Mouse (Mus musculus): ENCODE measurements around the gene F2rl1. TPM values are rescaled to one million over a fixed set of nuclear protein-coding genes. Genes with fewer than 3 reads are reported as not detected.
A peak's percentile ranks its signal among the peaks of the same experiment; 100 is the strongest.

F2rl1 gene
- polyA plus RNA-seq (2021), result 34.4 TPM

DNA sequence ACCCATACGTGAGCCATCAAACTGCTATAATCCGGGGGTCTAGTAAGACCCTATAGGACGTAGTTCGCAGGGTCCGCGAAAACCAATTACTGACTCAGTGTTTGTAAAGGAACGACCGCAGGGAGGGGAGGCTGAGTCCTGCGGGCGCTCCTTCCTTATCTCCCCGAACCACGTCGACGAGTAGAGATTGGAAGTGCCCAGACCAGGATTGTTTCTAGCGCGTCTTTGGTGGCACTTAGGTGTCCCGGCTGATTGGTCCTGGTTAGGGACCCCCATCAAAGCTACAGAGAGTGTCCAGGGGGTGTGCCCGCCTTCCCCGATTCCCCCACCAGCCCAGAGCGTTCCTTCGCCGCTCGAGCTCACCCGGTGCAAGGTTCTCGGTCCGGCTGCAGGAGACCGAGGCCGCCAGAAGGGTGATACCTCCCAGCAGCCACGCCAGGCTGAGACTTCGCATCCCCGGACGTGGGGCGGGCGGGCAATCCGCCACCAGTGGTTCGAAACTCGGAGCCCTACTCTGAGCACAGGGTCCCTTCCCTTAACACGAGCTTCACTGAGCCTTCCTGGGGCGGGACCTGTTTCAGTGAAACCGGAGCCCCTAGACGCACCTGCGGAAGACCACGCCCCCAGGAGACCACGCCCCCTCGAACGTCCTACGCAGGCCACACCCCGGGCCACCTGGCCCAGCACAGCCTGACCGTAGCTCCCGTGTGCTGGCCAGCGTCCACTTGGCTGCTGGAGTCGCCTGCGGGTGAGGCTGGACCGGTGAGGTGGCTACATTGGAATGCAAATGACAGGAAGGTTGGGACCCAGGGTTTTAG lies at the start of gene F2rl1:
Gene F2rl1 (minus strand): TSS at position 554 of the 818 bp plus-strand sequence.
- ChIA-PET CTCF (no interaction called here), POLR2A (no interaction called here)
- H3K27me3 ChIP-seq, result no peaks in the 10 kb centered on the region
- in situ Hi-C loops (cut with MboI; ENCODE audit: low pct_unique_long_range_greater_than_20kb), result no loop called here
- peak; percentile 75 for ATAC-seq
- TF ChIP-seq CTCF (IDR thresholded peaks at IDR 0.05), result no peak
- DNase-seq (ENCODE audit: low read depth, low spot score), result no peak

DNA sequence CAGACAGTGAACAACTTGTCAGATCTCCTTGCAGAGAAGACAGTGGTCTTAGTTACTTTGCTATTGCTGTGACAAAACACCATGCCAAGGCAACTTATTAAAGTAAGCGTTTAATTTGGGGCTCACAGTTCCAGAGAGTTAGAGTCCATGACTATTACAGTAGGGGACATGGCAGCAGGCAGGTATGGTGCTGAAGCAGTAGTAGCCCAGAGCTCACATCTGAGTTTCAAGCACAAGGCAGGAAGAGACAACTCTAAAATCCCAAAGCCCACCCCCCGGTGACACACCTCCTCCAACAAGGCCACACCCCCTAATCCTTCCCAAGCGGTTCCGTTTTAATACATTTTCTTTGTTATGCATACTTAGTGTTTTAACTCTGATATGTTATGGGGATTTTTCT lies 45.9 kb upstream of the F2rl1 start:
- ChIA-PET POLR2A (no interaction called here), CTCF (interaction anchor here (0.6 kb wide), 1 partner anchor 32 kb away, joined by 3 read pairs; no protein-coding TSS in a partner anchor)
- H3K27me3 ChIP-seq, result no peaks in the 10 kb centered on the region
- in situ Hi-C loops (cut with MboI; ENCODE audit: low pct_unique_long_range_greater_than_20kb), result loop anchor here (5.0 kb wide), 1 partner anchor 91 kb away; no protein-coding TSS in a partner anchor
- no peak for TF ChIP-seq CTCF (IDR thresholded peaks at IDR 0.05)
- DNase-seq (ENCODE audit: low read depth, low spot score), result no peak
- ATAC-seq, result no peak

DNA sequence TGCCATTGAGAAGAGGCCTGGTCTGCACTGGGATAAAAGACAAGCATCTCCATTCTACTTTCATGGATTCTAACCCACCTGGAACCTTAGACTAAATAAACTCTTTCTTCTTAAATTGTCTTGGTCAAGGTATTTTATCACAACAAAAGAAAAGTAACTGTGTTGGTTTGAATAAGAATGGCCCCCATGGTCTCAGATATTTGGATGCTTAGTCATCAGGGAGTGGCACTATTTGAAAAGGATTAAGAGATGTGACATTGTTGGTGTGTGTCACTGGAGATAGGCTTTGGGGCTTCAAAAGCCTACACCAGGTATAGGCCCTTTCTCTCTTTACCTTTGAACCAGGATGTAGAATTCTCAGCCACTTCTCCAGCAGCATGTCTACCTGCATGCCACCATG lies 44.3 kb upstream of the F2rl1 start:
- ATAC-seq (no peak), DNase-seq (ENCODE audit: low read depth, low spot score) (no peak)
- H3K27me3 ChIP-seq, result no peaks in the 10 kb centered on the region
- CTCF ChIA-PET, result no interaction called here
- POLR2A ChIA-PET, result no interaction called here
- no peak for TF ChIP-seq CTCF (IDR thresholded peaks at IDR 0.05)
- in situ Hi-C loops (cut with MboI; ENCODE audit: low pct_unique_long_range_greater_than_20kb), result loop anchor here (5.0 kb wide), 1 partner anchor 153 kb away; no protein-coding TSS in a partner anchor

DNA sequence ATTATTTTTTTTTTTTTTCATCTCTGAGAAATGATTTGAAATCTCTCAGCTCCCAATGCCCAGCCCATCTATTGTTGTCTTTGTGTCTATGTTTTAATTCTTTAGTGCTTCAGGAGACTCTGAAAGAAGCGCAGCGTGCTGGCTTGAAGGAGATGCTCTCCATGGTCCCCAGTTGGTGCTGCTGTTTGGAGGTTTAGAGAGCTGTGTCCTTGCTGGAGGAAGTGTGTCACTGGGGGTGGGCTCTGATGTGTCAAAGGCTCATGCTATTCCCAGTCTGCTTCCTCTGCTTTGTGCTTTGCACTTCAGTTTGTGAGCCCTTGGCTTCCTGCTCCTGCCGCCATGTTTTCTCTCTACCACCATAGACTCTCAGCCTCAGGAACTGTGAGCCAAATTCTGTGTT lies 43.3 kb upstream of the F2rl1 start:
- no peaks in the 10 kb centered on the region for H3K27me3 ChIP-seq
- ATAC-seq (no peak), DNase-seq (ENCODE audit: low read depth, low spot score) (no peak)
- CTCF ChIA-PET, result interaction anchor here (0.6 kb wide), 1 partner anchor 9 kb away, joined by 3 read pairs; no protein-coding TSS in a partner anchor
- POLR2A ChIA-PET, result no interaction called here
- TF ChIP-seq CTCF (IDR thresholded peaks at IDR 0.05), result no peak
- in situ Hi-C loops (cut with MboI; ENCODE audit: low pct_unique_long_range_greater_than_20kb), result loop anchor here (5.0 kb wide), 1 partner anchor 154 kb away; no protein-coding TSS in a partner anchor

DNA sequence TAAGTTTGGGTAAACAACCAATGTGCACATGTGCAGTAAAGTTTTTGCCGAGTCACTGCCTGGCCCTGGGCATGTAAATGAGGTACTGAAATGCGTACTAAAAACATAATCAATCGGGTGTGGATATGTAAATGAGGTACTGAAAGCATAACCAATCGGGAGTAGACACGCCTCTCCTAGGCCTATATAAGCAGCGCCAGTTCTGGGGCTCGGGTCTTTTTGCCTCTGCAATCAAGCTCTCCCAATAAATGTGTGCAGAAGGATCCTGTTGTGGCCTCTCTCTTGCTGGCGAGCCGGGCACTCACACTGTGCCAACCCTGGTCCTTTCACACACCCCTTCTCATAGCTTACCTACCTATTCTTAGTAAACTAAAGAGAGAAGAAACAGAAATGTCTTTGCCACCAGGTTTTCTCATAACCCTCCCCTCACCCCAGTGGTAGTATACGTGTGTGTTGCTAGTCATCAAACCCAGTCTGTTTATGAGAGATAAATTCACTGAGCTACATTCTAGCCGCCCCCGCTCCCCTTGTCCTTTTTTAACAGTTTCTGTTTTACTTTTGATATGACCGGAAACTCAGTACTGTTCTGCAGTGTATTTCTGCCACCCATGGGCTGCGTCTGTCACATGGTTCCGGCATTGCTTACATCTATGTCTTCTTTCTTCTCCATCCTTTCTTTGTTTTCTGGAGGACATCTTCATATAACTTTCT lies 42.0 kb upstream of the F2rl1 start:
- DNase-seq (ENCODE audit: low read depth, low spot score), result no peak
- in situ Hi-C loops (cut with MboI; ENCODE audit: low pct_unique_long_range_greater_than_20kb), result loop anchor here (5.0 kb wide), 1 partner anchor 155 kb away; no protein-coding TSS in a partner anchor
- ChIA-PET POLR2A (no interaction called here), CTCF (interaction anchor here (5.8 kb wide), 1 partner anchor 153 kb away, joined by 34 read pairs; no protein-coding TSS in a partner anchor)
- no peaks in the 10 kb centered on the region for H3K27me3 ChIP-seq
- no peak for ATAC-seq
- no peak for TF ChIP-seq CTCF (IDR thresholded peaks at IDR 0.05)

DNA sequence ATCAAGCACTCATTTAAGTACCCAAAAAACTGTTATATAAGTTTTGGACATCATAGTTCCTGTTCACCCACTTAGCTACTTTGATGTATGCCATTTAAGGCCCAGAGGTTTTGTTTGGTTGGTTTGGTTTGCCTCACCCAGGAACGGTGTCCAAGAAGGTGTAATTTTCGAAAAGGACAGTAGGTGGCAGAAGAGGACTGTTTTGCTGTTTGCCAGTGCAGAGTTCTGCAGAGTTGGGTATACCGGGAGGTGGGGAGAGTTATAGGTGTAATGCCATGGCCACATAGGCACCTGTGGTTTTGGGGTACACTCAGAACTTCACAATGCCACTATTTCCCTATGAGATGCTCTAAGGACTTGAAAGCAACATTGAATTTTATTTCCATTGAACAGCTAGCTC lies 38.7 kb upstream of the F2rl1 start:
- POLR2A ChIA-PET, result interaction anchor here (0.6 to 0.7 kb wide), 3 partner anchors 80 to 102 kb away, joined by 4 to 5 read pairs (median 4); no protein-coding TSS in a partner anchor
- ATAC-seq (peak; percentile 74), DNase-seq (ENCODE audit: low read depth, low spot score) (no peak)
- H3K27me3 ChIP-seq, result no peaks in the 10 kb centered on the region
- CTCF ChIA-PET, result interaction anchor here (0.7 to 5.8 kb wide), 16 partner anchors 10 to 201 kb away, joined by 3 to 34 read pairs (median 3); no protein-coding TSS in a partner anchor
- in situ Hi-C loops (cut with MboI; ENCODE audit: low pct_unique_long_range_greater_than_20kb), result no loop called here
- peak; percentile 75 for TF ChIP-seq CTCF (IDR thresholded peaks at IDR 0.05)

DNA sequence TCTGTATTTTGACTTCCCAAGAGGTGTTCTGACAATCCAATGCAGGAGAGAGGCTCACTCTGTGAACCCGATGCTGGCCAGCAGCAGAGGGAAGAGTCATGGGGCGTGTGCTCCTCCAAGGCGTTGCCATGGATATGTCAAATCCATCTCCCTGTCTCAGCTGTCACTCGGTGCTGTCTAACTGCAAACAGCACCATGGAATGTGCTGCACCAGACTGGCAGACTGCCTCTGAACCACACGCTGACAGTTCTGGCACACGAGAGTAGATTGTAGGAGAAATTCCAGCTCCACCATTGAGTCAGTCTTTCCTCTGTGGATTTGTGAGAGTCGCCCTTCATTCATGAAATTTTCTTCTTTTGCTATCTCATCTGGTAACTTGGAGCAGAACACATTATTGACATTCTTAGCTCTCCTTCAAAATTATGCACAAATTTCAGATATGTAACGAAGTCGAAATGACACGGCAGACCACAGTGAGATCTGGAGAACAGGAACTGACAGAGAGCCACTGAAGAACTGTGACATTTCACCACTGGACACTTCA lies 38.1 kb upstream of the F2rl1 start:
- POLR2A ChIA-PET, result interaction anchor here (0.7 kb wide), 1 partner anchor 81 kb away, joined by 5 read pairs; no protein-coding TSS in a partner anchor
- no peak for TF ChIP-seq CTCF (IDR thresholded peaks at IDR 0.05)
- H3K27me3 ChIP-seq, result no peaks in the 10 kb centered on the region
- CTCF ChIA-PET, result interaction anchor here (0.7 to 5.8 kb wide), 14 partner anchors 9 to 201 kb away, joined by 3 to 34 read pairs (median 4); no protein-coding TSS in a partner anchor
- in situ Hi-C loops (cut with MboI; ENCODE audit: low pct_unique_long_range_greater_than_20kb), result no loop called here
- ATAC-seq (no peak), DNase-seq (ENCODE audit: low read depth, low spot score) (no peak)

DNA sequence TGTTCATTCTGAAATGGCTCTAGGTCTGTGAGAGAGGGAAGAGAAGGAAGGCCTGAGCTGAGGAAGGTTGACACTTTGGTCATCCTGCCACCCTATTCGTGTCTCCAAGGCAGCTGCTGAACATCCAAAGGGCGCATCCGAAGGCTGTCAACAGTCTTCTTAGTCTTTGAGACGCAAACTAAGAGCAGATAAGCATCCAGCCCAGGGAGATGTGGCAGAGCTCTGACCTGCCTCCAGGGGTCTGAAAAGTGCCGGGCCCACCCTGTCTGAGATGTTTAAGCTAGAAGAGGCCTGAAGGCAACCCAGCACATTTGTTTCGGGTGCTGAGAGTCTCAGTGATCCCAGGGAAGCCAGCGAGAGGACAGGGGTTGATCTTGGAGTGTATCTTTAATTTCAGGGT lies 32.3 kb upstream of the F2rl1 start:
- no peak for TF ChIP-seq CTCF (IDR thresholded peaks at IDR 0.05)
- POLR2A ChIA-PET, result no interaction called here
- ATAC-seq (no peak), DNase-seq (ENCODE audit: low read depth, low spot score) (no peak)
- H3K27me3 ChIP-seq, result no peaks in the 10 kb centered on the region
- CTCF ChIA-PET, result interaction anchor here (1.4 kb wide), 2 partner anchors 9 to 23 kb away, joined by 3 to 4 read pairs; no protein-coding TSS in a partner anchor
- in situ Hi-C loops (cut with MboI; ENCODE audit: low pct_unique_long_range_greater_than_20kb), result no loop called here

DNA sequence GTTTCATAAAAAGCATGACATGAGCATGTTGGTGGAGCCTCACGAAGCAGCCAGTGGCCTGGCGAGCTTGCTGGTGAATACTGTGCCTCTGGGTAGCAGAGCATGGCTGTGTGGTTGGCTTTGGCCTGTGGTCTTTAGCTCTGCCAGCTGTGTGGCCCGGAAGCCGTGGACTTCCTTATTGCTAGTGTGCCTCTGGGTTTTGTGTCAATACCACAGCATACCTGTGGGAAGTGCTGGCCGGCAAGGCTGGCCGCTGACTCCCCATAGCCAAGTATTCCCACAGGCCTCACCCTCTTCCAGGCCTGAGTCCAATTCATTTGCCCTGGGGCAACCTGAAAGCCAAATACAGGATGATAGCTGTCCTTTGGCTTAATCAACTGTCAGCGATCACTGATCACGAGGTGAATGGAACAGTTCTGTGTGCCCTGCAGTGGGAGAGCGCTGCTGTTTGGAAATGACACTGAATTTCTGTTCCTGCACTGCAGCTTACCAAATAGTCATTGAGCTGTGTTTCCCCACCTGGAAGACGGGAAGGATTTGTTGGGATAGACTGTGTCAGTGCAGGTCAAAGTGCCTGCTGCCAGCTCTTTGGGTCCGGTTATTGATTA lies 29.0 kb upstream of the F2rl1 start:
- CTCF ChIA-PET, result interaction anchor here (1.4 kb wide), 1 partner anchor 10 kb away, joined by 4 read pairs; no protein-coding TSS in a partner anchor
- ATAC-seq (peak; percentile 98), DNase-seq (ENCODE audit: low read depth, low spot score) (peak; percentile 81)
- in situ Hi-C loops (cut with MboI; ENCODE audit: low pct_unique_long_range_greater_than_20kb), result no loop called here
- H3K27me3 ChIP-seq, result no peaks in the 10 kb centered on the region
- POLR2A ChIA-PET, result no interaction called here
- no peak for TF ChIP-seq CTCF (IDR thresholded peaks at IDR 0.05)

Data from Patski (cell line).